Mouse (Mus musculus): ENCODE results near the gene Mrpl21.

- TF ChIP-seq CTCF (conservative IDR thresholded peaks at IDR 0.05; ENCODE audit: low read length): no peak
- no peak for TF ChIP-seq NANOG (IDR thresholded peaks at IDR 0.05; ENCODE audit: borderline replicate concordance, low read length)
Observed at GRCm38 (mm10) chr19:3341021-3341420, 58.3 kb downstream of the Mrpl21 start.

Data from E14TG2a.4 (cell line).